8 mouse cellular contexts compared by ENCODE assay signal in the genomic region with DNA sequence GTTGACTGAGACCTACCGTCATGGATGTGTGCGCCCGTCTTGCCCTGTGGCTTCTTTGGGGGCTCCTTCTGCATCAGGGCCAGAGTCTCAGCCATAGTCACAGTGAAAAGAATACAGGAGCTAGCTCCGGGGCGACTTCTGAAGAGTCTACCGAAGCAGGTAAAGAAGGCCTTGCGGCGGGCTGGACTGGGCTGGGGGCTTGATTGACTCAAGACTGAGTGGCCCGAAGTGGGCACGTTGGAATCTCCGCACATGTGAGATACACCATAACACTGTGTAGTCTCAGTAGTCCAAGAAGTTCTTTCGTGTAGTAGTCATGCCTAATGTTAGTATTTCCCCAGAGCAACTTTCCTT. TPM values are rescaled to one million over a fixed set of nuclear protein-coding genes. Genes with fewer than 3 reads are reported as not detected.
DNase-seq lines count a peak whose midpoint lies in the region; ATAC-seq and TF ChIP-seq lines count a peak whose summit lies in the region.

No protein-coding gene starts in this region.

- no peak for TF ChIP-seq CTCF in heart, postnatal 0 days (IDR thresholded peaks at IDR 0.05; ENCODE audit: low read depth)
- TF ChIP-seq CTCF in Patski (IDR thresholded peaks at IDR 0.05) = no peak

- H3K27ac ChIP-seq in heart, postnatal 0 days (ENCODE audit: low read depth) = no peak overlapping the region
- H3K27ac ChIP-seq in hindbrain, embryonic 11.5 days (ENCODE audit: low read depth, low read length) = no peak overlapping the region
- H3K27ac ChIP-seq in midbrain, embryonic 11.5 days (ENCODE audit: low read depth, low read length) = no peak overlapping the region

- peaks cover 24% of the 10 kb centered on the region for H3K27me3 ChIP-seq in heart, postnatal 0 days (ENCODE audit: control insufficient read depth, insufficient read depth, low read length)
- no peaks in the 10 kb centered on the region for H3K27me3 ChIP-seq in Patski
- peaks cover 3% of the 10 kb centered on the region; the same call in 1 of the 2 replicates for H3K27me3 ChIP-seq in hindbrain, embryonic 11.5 days (ENCODE audit: control insufficient read depth, insufficient read depth, low read length)
- H3K27me3 ChIP-seq in midbrain, embryonic 11.5 days (ENCODE audit: control insufficient read depth, insufficient read depth, low read length) = peaks cover 9% of the 10 kb centered on the region; the same call in 1 of the 2 replicates

- no peaks in the 10 kb centered on the region for H3K9me3 ChIP-seq in heart, postnatal 0 days (replicated peaks; ENCODE audit: control insufficient read depth, low read length)
- H3K9me3 ChIP-seq in hindbrain, embryonic 11.5 days (ENCODE audit: control insufficient read depth, low read length) = no peaks in the 10 kb centered on the region
- no peaks in the 10 kb centered on the region for H3K9me3 ChIP-seq in midbrain, embryonic 11.5 days (ENCODE audit: control insufficient read depth, low read length)

- H3K4me3 ChIP-seq in heart, postnatal 0 days (ENCODE audit: low read depth, low read length) = peak overlapping the region; percentile 83
- H3K4me3 ChIP-seq in hindbrain, embryonic 11.5 days (ENCODE audit: low read depth, low read length) = peak overlapping the region; percentile 77
- peak overlapping the region; percentile 80 for H3K4me3 ChIP-seq in midbrain, embryonic 11.5 days (ENCODE audit: low read depth, low read length)

- no peak for DNase-seq in heart, postnatal 0 days (ENCODE audit: low spot score)
- no peak for DNase-seq in heart, postnatal 25 days (ENCODE audit: low spot score)
- no peak for DNase-seq in Patski (ENCODE audit: low read depth, low spot score)
- DNase-seq in hindbrain, embryonic 11.5 days (ENCODE audit: low spot score) = no peak
- no peak for DNase-seq in midbrain, embryonic 11.5 days (ENCODE audit: low spot score, missing footprints)
- no peak for DNase-seq in ovary, postnatal 10 days (ENCODE audit: low spot score)
- DNase-seq in ovary, postnatal 36 days (ENCODE audit: low spot score) = no peak
- no peak for DNase-seq in testis, postnatal 14 days (ENCODE audit: low spot score)

- intact Hi-C loops in heart, postnatal 25 days (cut with DNase I) = loop anchor here (5.0 kb wide), 1 partner anchor 69 kb away; no protein-coding TSS in a partner anchor

- CTCF ChIA-PET in Patski (lab: Charles Lee) = interaction anchor here (1.1 to 2.6 kb wide), 4 partner anchors 15 to 153 kb away, joined by 3 to 11 read pairs (median 3); no protein-coding TSS in a partner anchor

- in situ Hi-C loops in Patski (cut with MboI; ENCODE audit: low pct_unique_long_range_greater_than_20kb) = loop anchor here (5.0 to 25.0 kb wide), 2 partner anchors 139 to 419 kb away; a partner anchor contains a TSS

- WGBS in heart, postnatal 0 days = 30% methylated on average over 12 of the region's 12 CpGs
- 9% methylated on average over 12 of the region's 12 CpGs for WGBS in hindbrain, embryonic 11.5 days
- WGBS in midbrain, embryonic 11.5 days = 3% methylated on average over 12 of the region's 12 CpGs

- H3K4me1 ChIP-seq in heart, postnatal 0 days (ENCODE audit: control insufficient read depth, insufficient read depth) = peaks cover 24% of the 10 kb centered on the region
- no peaks in the 10 kb centered on the region for H3K4me1 ChIP-seq in hindbrain, embryonic 11.5 days (replicated peaks; ENCODE audit: control insufficient read depth, insufficient read depth, low read length)
- peaks cover 5% of the 10 kb centered on the region; the same call in 1 of the 2 replicates for H3K4me1 ChIP-seq in midbrain, embryonic 11.5 days (ENCODE audit: control insufficient read depth, insufficient read depth, low read length)

- peak overlapping the region; percentile 69 for H3K9ac ChIP-seq in heart, postnatal 0 days (replicated peaks; ENCODE audit: low read depth, low read length)
- peak overlapping the region; percentile 62; the same call in 1 of the 2 replicates for H3K9ac ChIP-seq in hindbrain, embryonic 11.5 days (ENCODE audit: low read depth, low read length)
- peak overlapping the region; percentile 70 for H3K9ac ChIP-seq in midbrain, embryonic 11.5 days (ENCODE audit: low read length)

- H3K4me2 ChIP-seq in heart, postnatal 0 days (ENCODE audit: low read depth, low read length) = peak overlapping the region; percentile 93
- peak overlapping the region; percentile 94 for H3K4me2 ChIP-seq in hindbrain, embryonic 11.5 days (replicated peaks; ENCODE audit: low read depth, low read length)
- peak overlapping the region; percentile 83 for H3K4me2 ChIP-seq in midbrain, embryonic 11.5 days

- TF ChIP-seq EP300 in heart, postnatal 0 days (IDR thresholded peaks at IDR 0.05; ENCODE audit: low read depth) = no peak

- ATAC-seq in heart, postnatal 0 days (ENCODE audit: insufficient read depth, low read depth) = no peak
- ATAC-seq in Patski = peak; percentile 4
- ATAC-seq in hindbrain, embryonic 11.5 days (ENCODE audit: low FRiP score) = no peak
- ATAC-seq in midbrain, embryonic 11.5 days (ENCODE audit: low FRiP score) = no peak

- no peaks in the 10 kb centered on the region for H3K36me3 ChIP-seq in heart, postnatal 0 days (replicated peaks; ENCODE audit: control insufficient read depth, insufficient read depth, low read length)
- no peaks in the 10 kb centered on the region for H3K36me3 ChIP-seq in hindbrain, embryonic 11.5 days (ENCODE audit: control insufficient read depth, insufficient read depth, low read length)
- H3K36me3 ChIP-seq in midbrain, embryonic 11.5 days (ENCODE audit: control insufficient read depth, insufficient read depth, low read length) = no peaks in the 10 kb centered on the region

- POLR2A ChIA-PET in Patski (lab: Charles Lee) = interaction anchor here (0.7 to 1.0 kb wide), 2 partner anchors 10 kb away, joined by 3 read pairs; no protein-coding TSS in a partner anchor

RNA-seq across cellular contexts. Expression of a gene that starts 0.8 kb away (rescaled TPM):
- total RNA-seq in heart, postnatal 0 days (2014; rRNA removed; ENCODE audit: low replicate concordance) = 28.1 and 59.0 TPM in 2 replicates
- 11.4 and 11.6 TPM in 2 replicates for polyA plus RNA-seq in heart, postnatal 0 days (2015; fragmentation: Nextera tagmentation; extraction: Ambion mirVana)
- total RNA-seq in heart, postnatal 25 days (2021) = 10 to 100 TPM; 21.6 to 21.8 TPM
- 47.2 TPM for polyA plus RNA-seq in Patski (2021)
- 9.3 and 10.3 TPM in 2 replicates for polyA plus RNA-seq in hindbrain, embryonic 11.5 days (2014; fragmentation: Nextera tagmentation; extraction: Ambion mirVana)
- polyA plus RNA-seq in midbrain, embryonic 11.5 days (2014; fragmentation: Nextera tagmentation; extraction: Ambion mirVana) = 9.1 and 11.6 TPM in 2 replicates

RNA-seq across cellular contexts. Expression of a gene that starts 12.5 kb away (rescaled TPM):
- 24.6 and 31.3 TPM in 2 replicates for total RNA-seq in heart, postnatal 0 days (2014; rRNA removed; ENCODE audit: low replicate concordance)
- polyA plus RNA-seq in heart, postnatal 0 days (2015; fragmentation: Nextera tagmentation; extraction: Ambion mirVana) = 34.7 and 36.7 TPM in 2 replicates
- total RNA-seq in heart, postnatal 25 days (2021) = 10 to 100 TPM; 24.8 to 30.5 TPM
- 43.2 TPM for polyA plus RNA-seq in Patski (2021)
- polyA plus RNA-seq in hindbrain, embryonic 11.5 days (2014; fragmentation: Nextera tagmentation; extraction: Ambion mirVana) = 35.3 and 35.5 TPM in 2 replicates
- 29.4 and 31.4 TPM in 2 replicates for polyA plus RNA-seq in midbrain, embryonic 11.5 days (2014; fragmentation: Nextera tagmentation; extraction: Ambion mirVana)

RNA-seq across cellular contexts. Expression of a gene that starts 58.4 kb away (rescaled TPM):
- total RNA-seq in heart, postnatal 0 days (2014; rRNA removed; ENCODE audit: low replicate concordance) = 79.5 and 117 TPM in 2 replicates
- 60.9 TPM in 2 replicates for polyA plus RNA-seq in heart, postnatal 0 days (2015; fragmentation: Nextera tagmentation; extraction: Ambion mirVana)
- total RNA-seq in heart, postnatal 25 days (2021) = 10 to 100 TPM; 58.8 to 68.0 TPM
- polyA plus RNA-seq in Patski (2021) = 33.7 TPM
- polyA plus RNA-seq in hindbrain, embryonic 11.5 days (2014; fragmentation: Nextera tagmentation; extraction: Ambion mirVana) = 47.4 and 50.3 TPM in 2 replicates
- 51.6 and 52.1 TPM in 2 replicates for polyA plus RNA-seq in midbrain, embryonic 11.5 days (2014; fragmentation: Nextera tagmentation; extraction: Ambion mirVana)

RNA-seq across cellular contexts. Expression of a gene that starts 58.4 kb away (rescaled TPM):
- total RNA-seq in heart, postnatal 0 days (2014; rRNA removed; ENCODE audit: low replicate concordance) = 28.0 and 36.0 TPM in 2 replicates
- polyA plus RNA-seq in heart, postnatal 0 days (2015; fragmentation: Nextera tagmentation; extraction: Ambion mirVana) = 10.6 and 12.2 TPM in 2 replicates
- 10 to 100 TPM; 29.0 to 32.5 TPM for total RNA-seq in heart, postnatal 25 days (2021)
- 40.0 TPM for polyA plus RNA-seq in Patski (2021)
- polyA plus RNA-seq in hindbrain, embryonic 11.5 days (2014; fragmentation: Nextera tagmentation; extraction: Ambion mirVana) = 40.0 and 42.1 TPM in 2 replicates
- polyA plus RNA-seq in midbrain, embryonic 11.5 days (2014; fragmentation: Nextera tagmentation; extraction: Ambion mirVana) = 42.0 and 45.0 TPM in 2 replicates
